Mouse (Mus musculus) CH12.LX (cell line): ENCODE measurements around the gene Olfr832.
"Not testable (repeated sequence)": the region's sequence is repeated elsewhere in the genome, so short reads cannot be mapped to it uniquely, and the experiment has no call there.

ENCODE experiments used
- CHD1 ChIP-seq: IDR thresholded peaks from 2 replicates; pipeline ENCODE4 v1.6.1; 2012; ENCODE audit warnings: low read depth, low read length, improper control_type of control experiment, inconsistent platforms
- CTCF ChIP-seq, 2 experiments: IDR thresholded peaks in 1 of 2; conservative IDR thresholded peaks in 1 of 2; 2 replicates each; pipeline ENCODE4 v1.5.1; 2011 to 2012; ENCODE audit warnings: low read depth in 2 of 2, low read length in 2 of 2, improper control_type of control experiment in 1 of 2, inconsistent platforms in 1 of 2, mild to moderate bottlenecking in 1 of 2, moderate library complexity in 1 of 2
- IRF4 ChIP-seq: IDR thresholded peaks from 2 replicates; pipeline ENCODE4 v1.6.1; 2014; ENCODE audit warnings: low read depth, mild to moderate bottlenecking, inconsistent platforms, low read length, improper control_type of control experiment
- KAT2A ChIP-seq: IDR thresholded peaks from 2 replicates; pipeline ENCODE4 v1.6.1; 2012; ENCODE audit warnings: low read length, improper control_type of control experiment, inconsistent platforms; ENCODE audit not compliant: insufficient replicate concordance
- POLR2A ChIP-seq: IDR thresholded peaks from 2 replicates; pipeline ENCODE4 v1.6.1; 2011; ENCODE audit warnings: low read depth, mild to moderate bottlenecking, improper control_type of control experiment, low read length
- POLR2AphosphoS2 ChIP-seq: IDR thresholded peaks from 2 replicates; pipeline ENCODE4 v1.6.1; 2011; ENCODE audit warnings: low read depth, low read length, improper control_type of control experiment

DNA sequence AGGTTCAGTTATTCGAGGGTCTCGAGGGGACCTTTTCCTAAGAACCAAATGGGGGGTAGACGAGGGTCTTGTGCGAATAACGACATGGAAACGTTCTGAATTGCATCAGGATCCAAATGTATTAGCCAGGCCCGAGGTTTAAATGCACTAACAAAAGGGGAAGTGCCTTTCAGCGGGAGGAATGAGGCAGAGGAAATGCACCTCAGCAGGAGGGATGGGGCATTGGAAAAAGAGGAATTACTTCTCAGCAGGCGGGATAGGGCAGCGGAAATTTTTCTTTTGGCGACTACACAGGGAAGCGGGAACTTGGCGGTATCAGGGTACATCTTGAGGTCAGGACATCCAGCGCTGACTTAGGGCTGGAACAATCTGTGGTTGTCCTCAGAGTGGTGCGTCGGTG, 9.0 kb upstream of the Olfr832 start:
- TF ChIP-seq KAT2A; POLR2AphosphoS2; IRF4; POLR2A; CHD1; CTCF (conservative IDR thresholded peaks at IDR 0.05 in 1 of 2, IDR thresholded peaks at IDR 0.05 in 1 of 2; ENCODE audit: low read depth in 2 of 2, low read length in 2 of 2): not testable (repeated sequence)
